Mouse (Mus musculus) intestine, postnatal 0 days (tissue): ENCODE results near the gene Ddx24. TPM values are rescaled to one million over a fixed set of nuclear protein-coding genes. Genes with fewer than 3 reads are reported as not detected.
"Not testable (repeated sequence)": the region's sequence is repeated elsewhere in the genome, so short reads cannot be mapped to it uniquely, and the experiment has no call there.

ENCODE experiments used
- ATAC-seq: fragments of 200-750 bp; cut with Nextera tagmentation; 2 replicates; pipeline ENCODE4 v1.8.0; 2017; ENCODE audit warnings: mild to moderate bottlenecking, moderate TSS enrichment, moderate library complexity
- H3K27ac ChIP-seq: fragments of 300-500 bp; sonication (generic); 2 replicates; pipeline ENCODE4 v1.5.1; 2014; ENCODE audit warnings: mild to moderate bottlenecking, low read depth, low read length, moderate library complexity
- H3K27me3 ChIP-seq: fragments of 300-500 bp; sonication (generic); replicated peaks from 2 replicates; pipeline ENCODE4 v1.6.1; 2014; ENCODE audit warnings: low read length, mixed read lengths; ENCODE audit not compliant: control insufficient read depth, insufficient read depth
- H3K36me3 ChIP-seq: fragments of 300-500 bp; sonication (generic); 2 replicates; pipeline ENCODE4 v1.6.1; 2014; ENCODE audit warnings: mild to moderate bottlenecking, moderate library complexity; ENCODE audit not compliant: control insufficient read depth, insufficient read depth
- H3K4me1 ChIP-seq: fragments of 300-500 bp; sonication (generic); replicated peaks from 2 replicates; pipeline ENCODE4 v1.6.1; 2014; ENCODE audit warnings: antibody characterized with exemption, low read length, mixed read lengths; ENCODE audit not compliant: control insufficient read depth, insufficient read depth
- H3K4me2 ChIP-seq: fragments of 300-500 bp; sonication (generic); replicated peaks from 2 replicates; pipeline ENCODE4 v1.6.1; 2014; ENCODE audit warnings: low read depth, mild to moderate bottlenecking, moderate library complexity
- H3K4me3 ChIP-seq: fragments of 300-500 bp; sonication (generic); 2 replicates; pipeline ENCODE4 v1.5.1; 2014; ENCODE audit warnings: low read depth, low read length
- H3K9ac ChIP-seq: fragments of 300-500 bp; sonication (generic); 2 replicates; pipeline ENCODE4 v1.6.1; 2014; ENCODE audit warnings: mild to moderate bottlenecking, low read depth, low read length
- H3K9me3 ChIP-seq: fragments of 300-500 bp; sonication (generic); 2 replicates; pipeline ENCODE4 v1.6.1; 2016; ENCODE audit warnings: mixed run types; ENCODE audit not compliant: control insufficient read depth
- CTCF ChIP-seq: sonication (generic); IDR thresholded peaks from 2 replicates; pipeline ENCODE4 v1.5.1; 2016; ENCODE audit warnings: low read depth, mild to moderate bottlenecking, control low read depth, antibody characterized with exemption, moderate library complexity
- WGBS: fragments of 180-500 bp; shearing (Covaris S2); extraction: QIAGEN DNeasy Blood & Tissue Kit; methylation state at CpG from one replicate; pipeline ENCODE4 v1.1.7; 2014; 5-methylcytosine and 5-hydroxymethylcytosine counted together
- polyA plus RNA-seq: library from polyadenylated mRNA; unstranded; fragments of >200 nt; fragmentation: Nextera tagmentation; extraction: Ambion mirVana; gene quantifications from 2 replicates; pipeline ENCODE4 v1.2.1, GENCODE M21; 2015

The Ddx24 gene
- polyA plus RNA-seq = 84.6 and 106 TPM in 2 replicates

DNA sequence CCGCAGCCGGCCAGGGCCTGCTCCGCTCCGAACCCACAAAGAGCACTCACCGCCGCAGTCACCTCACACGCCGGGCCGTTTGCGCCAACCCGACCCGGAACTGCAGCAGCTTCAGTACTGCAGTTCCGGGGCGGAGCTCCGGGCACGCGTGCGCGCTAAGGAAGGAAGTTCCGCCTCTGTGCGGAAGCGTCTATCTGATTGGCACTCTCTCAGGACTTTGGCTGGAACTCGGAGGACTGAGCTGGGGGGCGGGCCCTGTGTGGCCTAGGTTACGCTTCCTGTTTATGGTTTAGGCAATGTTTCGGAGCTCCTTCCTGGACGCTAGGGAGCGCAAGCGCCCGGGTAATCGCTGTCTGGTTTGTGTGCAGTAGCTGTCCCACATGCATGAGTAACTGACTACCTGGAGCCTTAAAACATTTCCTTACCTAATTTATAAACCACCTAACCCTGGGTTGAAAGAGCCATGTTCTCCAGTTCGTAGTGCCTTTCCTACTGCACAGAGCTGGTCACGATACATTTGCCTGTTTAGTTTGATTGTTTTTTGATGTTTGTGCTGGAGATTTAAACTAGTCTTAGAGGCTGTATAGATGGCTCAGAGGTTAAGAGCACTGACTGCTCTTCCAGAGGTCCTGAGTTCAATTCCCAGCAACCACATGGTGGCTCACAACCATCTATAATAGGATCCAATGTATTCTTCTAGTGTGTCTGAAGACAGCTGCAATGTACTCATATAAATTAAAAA, at the start of gene Ddx24:
TSS of gene Ddx24 (minus strand) at position 102 of the 742 bp plus-strand sequence.
- H3K36me3 ChIP-seq = peaks cover 17% of the 10 kb centered on the region; the same call in 1 of the 2 replicates
- WGBS = under 1% methylated on average over 33 of the region's 33 CpGs
- peak; percentile 92 for TF ChIP-seq CTCF
- H3K27me3 ChIP-seq = no peaks in the 10 kb centered on the region
- H3K9me3 ChIP-seq = no peaks in the 10 kb centered on the region
- 0 out of 2 replicates have a peak within 1 kb of the TSS, but pooled peaks have one; percentile 36 for H3K27ac ChIP-seq
- peak within 1 kb of the TSS; percentile 69 for H3K4me3 ChIP-seq
- peak within 1 kb of the TSS; percentile 72 for H3K9ac ChIP-seq
- H3K4me2 ChIP-seq = peak within 1 kb of the TSS; percentile 73
- 0 out of 2 replicates have a peak, but pooled peaks cover 8% of the 10 kb centered on the region for H3K4me1 ChIP-seq
- peak; percentile 100 for ATAC-seq

DNA sequence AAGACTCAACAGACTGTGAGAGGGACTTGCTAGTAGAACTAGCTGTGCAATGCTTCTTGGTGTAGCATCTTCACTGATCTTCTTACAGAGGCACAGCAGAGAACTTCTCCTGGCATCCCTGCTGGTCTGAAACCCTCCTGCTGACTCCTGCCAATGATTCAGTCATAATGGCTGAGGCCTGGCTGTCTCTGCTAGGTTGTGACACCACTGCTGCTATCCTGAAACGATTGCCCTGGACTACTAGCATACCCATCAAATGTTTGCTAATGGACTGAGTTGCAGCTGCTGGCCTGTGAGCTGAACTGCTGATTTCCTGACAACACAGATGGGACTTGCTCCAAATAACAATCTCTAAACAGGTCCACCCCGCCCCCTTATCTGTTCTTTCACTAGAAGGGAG, 48.9 kb upstream of the Ddx24 start:
- no peaks in the 10 kb centered on the region for H3K4me1 ChIP-seq
- no peaks in the 10 kb centered on the region for H3K36me3 ChIP-seq
- H3K27ac ChIP-seq = no peak overlapping the region
- no peak for TF ChIP-seq CTCF
- no peak overlapping the region for H3K9ac ChIP-seq
- H3K4me3 ChIP-seq = no peak overlapping the region
- H3K9me3 ChIP-seq = no peaks in the 10 kb centered on the region
- H3K4me2 ChIP-seq = no peak overlapping the region
- ATAC-seq = no peak
- H3K27me3 ChIP-seq = no peaks in the 10 kb centered on the region
- WGBS = 54% methylated on average over 2 of the region's 2 CpGs

DNA sequence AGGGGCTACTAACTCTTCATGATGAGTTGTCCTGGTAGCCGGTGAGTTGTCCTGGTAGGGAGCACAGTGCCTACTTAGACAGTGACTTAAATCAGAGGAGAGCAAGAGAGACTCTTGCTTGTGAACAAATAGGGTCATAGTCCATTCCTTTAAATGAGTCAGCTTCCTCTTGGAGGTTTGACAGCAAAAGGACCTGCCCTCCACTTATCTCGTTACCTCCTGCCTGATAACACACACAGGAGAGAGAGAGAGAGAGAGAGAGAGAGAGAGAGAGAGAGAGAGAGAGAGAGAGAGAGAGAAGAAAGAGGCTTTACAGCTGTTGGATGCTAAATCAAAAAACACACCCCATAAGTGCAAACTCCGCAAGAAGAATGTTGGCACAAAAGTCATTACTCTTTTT, 31.5 kb upstream of the Ddx24 start, which contains the start of gene Ifi27l2b:
TSS of gene Ifi27l2b (minus strand) at position 84 of the 400 bp plus-strand sequence.
- H3K4me2 ChIP-seq = peak within 1 kb of the TSS; percentile 57
- H3K27ac ChIP-seq = no peak within 1 kb of the TSS; the same call in 1 of the 2 replicates
- H3K9me3 ChIP-seq = no peaks in the 10 kb centered on the region
- H3K9ac ChIP-seq = no peak within 1 kb of the TSS
- H3K36me3 ChIP-seq = no peaks in the 10 kb centered on the region; the same call in 1 of the 2 replicates
- 35% methylated on average over 3 of the region's 3 CpGs for WGBS
- H3K4me1 ChIP-seq = no peaks in the 10 kb centered on the region
- no peaks in the 10 kb centered on the region for H3K27me3 ChIP-seq
- H3K4me3 ChIP-seq = no peak within 1 kb of the TSS
- TF ChIP-seq CTCF = no peak
- ATAC-seq = peak; percentile 99

DNA sequence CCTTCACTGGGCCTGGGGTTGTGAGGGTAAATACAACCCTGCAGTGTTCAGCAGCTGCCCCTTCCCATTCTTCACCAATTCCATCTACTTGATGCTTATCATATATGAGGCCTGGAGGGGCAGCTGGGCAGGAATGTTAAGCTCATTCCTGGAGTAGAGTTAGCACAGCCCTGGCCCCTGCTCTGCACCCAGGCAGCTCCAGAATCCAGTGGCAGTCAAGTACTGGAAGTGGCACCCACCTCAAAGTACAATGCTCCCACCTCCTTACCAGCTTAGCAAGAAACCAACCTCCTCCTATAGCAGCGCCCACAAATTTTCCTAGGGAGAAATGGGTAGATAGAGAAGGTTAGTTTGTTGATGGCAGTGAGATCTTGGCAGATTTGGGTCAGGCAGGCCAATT, 31.1 kb upstream of the Ddx24 start:
- H3K27me3 ChIP-seq, H3K27ac ChIP-seq, H3K9me3 ChIP-seq, H3K4me1 ChIP-seq, H3K4me3 ChIP-seq, H3K9ac ChIP-seq, H3K36me3 ChIP-seq: not testable (repeated sequence)
- ATAC-seq = peak; percentile 57
- H3K4me2 ChIP-seq = peak overlapping the region; percentile 57
- no CpG with 5 or more reads among the region's 1 CpGs for WGBS

DNA sequence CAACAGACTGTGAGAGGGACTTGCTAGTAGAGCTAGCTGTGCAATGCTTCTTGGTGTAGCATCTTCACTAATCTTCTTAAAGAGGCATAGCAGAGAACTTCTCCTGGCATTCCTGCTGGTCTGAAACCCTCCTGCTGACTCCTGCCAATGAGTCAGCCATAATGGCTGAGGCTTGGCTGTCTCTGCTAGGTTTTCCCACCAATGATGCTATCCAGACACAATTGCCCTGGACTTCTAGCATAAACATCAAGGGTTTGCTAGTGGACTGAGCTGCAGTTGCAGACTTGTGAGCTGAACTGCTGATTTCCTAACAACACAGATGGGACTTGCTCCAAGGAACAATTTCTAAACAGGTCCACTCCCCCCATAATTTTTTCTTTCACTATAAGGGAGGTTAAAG, 27.7 kb upstream of the Ddx24 start:
- Histone ChIP-seq H3K9ac (no peak overlapping the region), H3K4me1 (no peaks in the 10 kb centered on the region), H3K27ac (no peak overlapping the region), H3K4me3 (no peak overlapping the region), H3K36me3 (peaks cover 4% of the 10 kb centered on the region; the same call in 1 of the 2 replicates), H3K9me3 (no peaks in the 10 kb centered on the region), H3K4me2 (no peak overlapping the region), H3K27me3 (no peaks in the 10 kb centered on the region)
- ATAC-seq = no peak
- TF ChIP-seq CTCF = no peak

DNA sequence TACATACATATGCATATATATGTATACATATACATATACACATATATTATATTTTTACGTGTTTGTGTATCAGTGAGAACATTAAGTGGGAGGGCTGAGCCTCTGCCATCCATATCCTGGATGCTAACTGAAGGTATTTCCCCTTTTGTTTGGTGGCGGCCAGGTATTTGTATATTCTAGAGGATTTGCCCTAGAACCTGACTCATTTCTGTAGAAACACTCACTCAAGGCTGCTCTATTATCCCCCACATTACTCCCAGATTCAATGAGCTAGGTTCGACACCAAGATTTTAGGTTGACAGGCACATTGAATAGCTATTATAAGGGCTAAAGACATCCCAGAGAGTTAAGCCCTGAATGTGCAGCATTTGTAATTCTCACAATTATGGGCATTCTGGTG, 19.4 kb upstream of the Ddx24 start:
- H3K27ac ChIP-seq = no peak overlapping the region
- 74% methylated on average over 3 of the region's 3 CpGs for WGBS

DNA sequence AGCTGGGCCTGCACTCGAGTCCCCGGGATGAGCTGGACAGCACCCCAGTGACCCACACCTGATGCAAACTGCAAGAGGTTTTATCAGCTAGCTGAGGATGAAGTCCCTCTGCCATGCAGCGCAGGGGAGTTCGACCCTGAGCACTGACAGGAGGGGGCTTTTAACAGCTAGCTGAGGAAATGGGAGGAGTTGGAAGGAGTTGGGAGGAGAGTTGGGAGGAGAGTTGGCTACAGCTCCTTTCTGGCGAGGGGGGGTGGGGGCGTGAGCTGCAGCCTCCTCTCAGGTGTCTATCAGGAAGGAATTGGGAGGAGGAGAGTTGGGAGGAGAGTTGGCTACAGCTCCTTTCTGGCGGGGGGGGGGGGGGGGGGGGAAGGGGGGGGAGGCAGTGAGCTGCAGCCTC, 18.6 kb upstream of the Ddx24 start:
- H3K4me1 ChIP-seq, H3K4me3 ChIP-seq, H3K4me2 ChIP-seq, H3K27ac ChIP-seq, H3K9ac ChIP-seq, H3K9me3 ChIP-seq, H3K27me3 ChIP-seq, H3K36me3 ChIP-seq, ATAC-seq: not testable (repeated sequence)
- 36% methylated on average over 5 of the region's 7 CpGs for WGBS

More for the DNA sequence above, 19.4 kb upstream of the Ddx24 start:
- H3K4me3 ChIP-seq = no peak overlapping the region
- H3K36me3 ChIP-seq = peaks cover 5% of the 10 kb centered on the region; the same call in 1 of the 2 replicates
- H3K4me2 ChIP-seq = no peak overlapping the region
- no peaks in the 10 kb centered on the region for H3K4me1 ChIP-seq
- H3K9me3 ChIP-seq = no peaks in the 10 kb centered on the region
- no peaks in the 10 kb centered on the region for H3K27me3 ChIP-seq
- TF ChIP-seq CTCF = no peak
- ATAC-seq = no peak
- H3K9ac ChIP-seq = no peak overlapping the region
